Mouse (Mus musculus) ovary, postnatal 14 days (tissue): Measurements from ENCODE around the gene Clcn3.

ENCODE experiments used
- DNase-seq: peaks from one replicate; pipeline ENCODE4 v3.0.0; 2022; ENCODE audit warnings: low spot score

Clcn3 gene

GRCm38 (mm10) chr8:60868236-60868965, 114.7 kb downstream of the Clcn3 start:
- no peak for DNase-seq

GRCm38 (mm10) chr8:60867468-60868115, 115.5 kb downstream of the Clcn3 start:
- no peak for DNase-seq

- DNase-seq: peak; percentile 51
Measured at GRCm38 (mm10) chr8:60865504-60866114, 117.5 kb downstream of the Clcn3 start.

- DNase-seq: no peak
Measured at GRCm38 (mm10) chr8:60864875-60865274, 118.2 kb downstream of the Clcn3 start.

DNA sequence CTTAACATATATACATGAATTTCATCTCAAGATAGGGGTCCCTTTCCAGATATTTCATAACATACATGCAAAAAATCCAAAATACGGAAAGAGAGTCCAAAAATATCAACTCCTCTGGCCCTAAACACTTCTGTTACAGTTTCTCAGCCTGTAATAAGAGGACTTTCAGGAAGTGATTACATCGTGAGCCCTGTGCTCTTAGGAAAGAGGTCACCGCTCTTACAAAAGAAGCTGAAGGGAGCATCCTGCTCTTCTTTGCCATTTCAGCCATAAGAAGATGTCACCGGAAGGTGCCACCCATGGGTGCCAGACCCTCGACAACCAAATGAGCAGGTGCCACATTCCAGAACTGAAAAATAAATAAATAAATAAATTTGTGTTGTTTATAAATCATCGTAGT, 121.3 kb downstream of the Clcn3 start:
- no peak for DNase-seq

DNA sequence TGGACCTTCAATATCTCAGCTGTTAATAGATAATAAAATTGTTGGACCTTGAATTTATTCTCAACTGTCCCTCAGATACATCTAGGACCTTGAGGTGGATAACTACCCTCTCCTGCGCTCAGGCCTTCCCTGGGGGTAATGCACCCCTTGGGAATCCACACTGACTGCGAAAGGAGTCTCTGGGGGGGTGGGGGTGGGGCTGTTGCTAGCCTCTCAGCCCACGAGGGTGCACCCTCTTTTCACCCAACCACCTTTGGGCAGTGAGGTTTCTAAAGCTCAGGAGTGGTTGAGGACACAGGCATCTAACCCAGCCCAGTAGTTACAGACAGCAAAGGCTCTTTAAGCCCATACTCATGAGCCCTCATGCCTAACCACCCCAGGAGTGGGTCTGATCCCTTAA, 122.4 kb downstream of the Clcn3 start:
- no peak for DNase-seq
